Mouse (Mus musculus) ES-E14 (cell line): ENCODE data around the gene Vtn.

Experiments used
- CHD2 ChIP-seq: IDR thresholded peaks from 2 replicates; pipeline ENCODE4 v1.6.1; 2014; ENCODE audit warnings: mild to moderate bottlenecking, low read depth, low read length, inconsistent platforms
- MAFK ChIP-seq: IDR thresholded peaks from 2 replicates; pipeline ENCODE4 v1.6.1; 2014; ENCODE audit warnings: mild to moderate bottlenecking, low read depth, low read length, inconsistent platforms; ENCODE audit not compliant: insufficient read depth

GRCm38 (mm10) chr11:78536690-78537084 is 37.8 kb downstream of the Vtn start:
- no peak for TF ChIP-seq CHD2
- no peak for TF ChIP-seq MAFK
